Mouse (Mus musculus) adrenal gland, adult 18-20 months (tissue): ENCODE measurements around the gene Camta1. TPM values are rescaled to one million over a fixed set of nuclear protein-coding genes. Genes with fewer than 3 reads are reported as not detected.

ENCODE experiments used
- DNase-seq, 2 experiments: peaks; one replicate each; pipeline ENCODE4 v3.0.0; 2021 to 2022; ENCODE audit warnings: low spot score in 2 of 2
- total RNA-seq, 2 experiments: library from RNA; stranded (reverse); gene quantifications; 1 replicate in 1 of 2; 2 replicates in 1 of 2; pipeline ENCODE4 v1.2.3; 2021

Camta1 gene
- total RNA-seq, 2 experiments from 2014 or later: 37.2 to 38.2 TPM

DNA sequence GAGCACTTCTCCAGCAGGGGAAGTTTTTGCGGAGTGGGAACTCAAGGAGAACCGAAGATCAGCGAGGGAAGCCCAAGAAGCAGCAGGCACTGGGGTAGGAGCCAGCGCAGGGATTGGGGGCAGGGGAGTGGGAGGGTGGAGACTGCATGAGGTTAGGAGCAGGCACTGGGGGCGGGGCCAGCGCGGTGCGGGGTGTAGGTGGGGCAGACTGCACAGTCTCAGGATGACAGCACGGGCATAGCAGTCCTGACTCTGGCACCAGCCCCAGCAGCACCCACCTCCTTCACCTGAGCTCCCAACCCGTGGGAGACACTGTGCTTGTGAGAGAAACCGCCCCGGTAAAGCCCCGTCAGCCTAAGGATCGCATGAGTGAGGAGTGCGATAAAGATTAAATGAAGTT is 561.0 kb downstream of the Camta1 start:
- no peak for DNase-seq

DNA sequence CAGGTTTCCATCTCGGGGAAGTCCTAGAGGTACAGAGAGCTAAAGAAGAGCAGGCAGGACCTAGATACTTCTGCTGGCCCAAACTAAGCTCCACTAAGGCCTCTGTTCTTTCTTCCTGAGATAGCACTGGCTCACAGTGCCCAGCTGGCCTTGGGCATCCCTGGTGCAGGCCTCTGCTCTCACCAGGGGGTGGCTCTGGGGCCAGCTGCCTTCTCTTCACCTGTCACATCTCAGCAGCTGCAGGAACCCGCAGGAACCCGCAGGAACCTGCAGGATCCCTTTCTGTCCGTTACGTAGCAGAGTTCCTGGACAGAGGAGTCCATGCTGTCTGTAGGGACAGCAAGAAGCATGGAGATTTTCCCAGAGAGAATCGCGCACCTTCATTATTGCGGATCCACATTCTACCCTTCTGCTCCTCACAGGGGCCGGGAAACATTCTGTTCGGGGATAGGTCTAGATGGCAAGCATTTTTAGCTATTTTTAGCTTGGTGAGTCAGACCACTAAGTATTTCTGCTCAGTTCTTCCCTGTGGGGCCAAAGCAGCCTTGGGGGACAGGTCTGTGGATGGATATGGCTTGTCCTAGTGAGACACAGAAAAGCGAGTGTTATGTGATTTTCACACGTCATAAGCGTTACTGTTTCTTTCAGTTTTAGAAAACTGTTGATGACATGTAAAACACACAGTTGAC is 566.0 kb downstream of the Camta1 start:
- DNase-seq: no peak

DNA sequence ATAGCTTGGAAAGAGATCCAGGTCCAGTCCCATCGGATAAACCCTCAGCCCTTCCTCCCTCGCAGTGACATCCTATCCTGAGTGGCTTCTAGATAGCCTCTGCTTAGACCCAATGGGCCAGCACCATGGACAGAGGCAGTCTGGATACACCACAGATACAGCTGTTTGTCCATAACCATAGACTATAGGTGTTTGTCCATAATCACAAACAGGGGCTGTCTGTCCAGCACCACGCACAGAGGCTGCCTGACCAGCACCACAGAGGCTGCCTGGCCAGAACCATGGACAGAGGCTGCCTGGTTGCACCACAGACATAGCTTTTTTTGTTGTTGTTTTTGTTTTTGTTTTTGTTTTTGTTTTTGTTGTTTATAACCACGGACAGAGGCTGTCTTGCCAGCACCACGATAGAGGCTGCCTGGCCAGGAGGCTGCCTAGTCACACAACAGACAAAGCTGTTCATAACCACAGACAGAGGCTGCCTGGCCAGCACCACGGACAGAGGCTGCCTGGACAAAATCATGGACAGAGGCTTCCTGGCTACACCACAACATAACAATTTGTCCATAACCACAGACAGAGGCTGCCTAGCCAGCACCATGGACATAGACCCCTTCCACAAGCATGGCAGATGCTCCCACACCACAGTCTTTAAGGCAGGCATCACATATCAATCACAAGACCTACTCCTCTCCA is 572.6 kb downstream of the Camta1 start:
- peak; percentile 25 to 33 for DNase-seq

DNA sequence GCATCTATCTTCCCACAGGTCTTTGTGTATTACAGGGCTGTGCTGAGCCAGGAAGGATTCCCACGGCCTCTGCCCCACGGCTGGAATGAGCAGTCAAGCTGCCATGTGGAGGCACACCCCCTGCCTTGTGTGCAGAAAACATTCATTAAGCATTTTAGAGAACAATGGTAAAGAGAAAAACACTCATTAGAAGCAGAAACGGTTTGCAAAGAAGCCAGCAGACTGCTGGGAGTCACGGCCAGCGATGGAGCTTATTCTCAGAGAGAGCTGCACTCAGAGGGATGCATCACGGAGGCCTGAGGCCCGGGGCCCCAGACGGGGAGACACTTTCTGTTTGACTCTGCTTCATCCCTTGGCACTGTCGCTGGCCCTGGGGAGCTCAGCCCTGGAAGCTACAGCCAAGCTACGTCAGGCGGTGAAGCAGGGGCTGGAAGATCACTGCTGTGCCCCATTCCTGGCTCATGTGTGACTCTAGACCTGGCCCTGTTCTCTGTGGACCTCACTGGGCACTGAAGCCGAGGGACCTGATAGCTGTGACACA is 575.7 kb downstream of the Camta1 start:
- no peak for DNase-seq

DNA sequence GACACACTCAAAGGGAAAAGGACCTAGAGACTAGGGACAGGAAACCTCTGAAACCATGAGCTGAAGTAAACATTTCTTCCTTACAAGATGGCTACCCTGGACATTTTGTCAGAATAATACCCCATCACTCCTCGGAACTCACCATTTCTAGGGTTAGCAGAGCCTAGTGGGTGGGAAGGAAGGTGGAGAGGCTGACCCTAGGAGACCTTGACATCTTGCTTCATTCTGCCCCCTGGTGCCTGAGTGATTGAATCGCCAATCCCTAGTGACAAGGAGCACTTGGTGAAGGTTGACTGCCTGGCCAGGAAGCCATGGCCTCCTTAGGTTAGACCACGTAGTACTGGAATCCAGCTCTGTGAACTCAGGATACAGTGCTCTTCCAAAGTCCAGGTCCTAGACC is 576.2 kb downstream of the Camta1 start:
- no peak for DNase-seq

DNA sequence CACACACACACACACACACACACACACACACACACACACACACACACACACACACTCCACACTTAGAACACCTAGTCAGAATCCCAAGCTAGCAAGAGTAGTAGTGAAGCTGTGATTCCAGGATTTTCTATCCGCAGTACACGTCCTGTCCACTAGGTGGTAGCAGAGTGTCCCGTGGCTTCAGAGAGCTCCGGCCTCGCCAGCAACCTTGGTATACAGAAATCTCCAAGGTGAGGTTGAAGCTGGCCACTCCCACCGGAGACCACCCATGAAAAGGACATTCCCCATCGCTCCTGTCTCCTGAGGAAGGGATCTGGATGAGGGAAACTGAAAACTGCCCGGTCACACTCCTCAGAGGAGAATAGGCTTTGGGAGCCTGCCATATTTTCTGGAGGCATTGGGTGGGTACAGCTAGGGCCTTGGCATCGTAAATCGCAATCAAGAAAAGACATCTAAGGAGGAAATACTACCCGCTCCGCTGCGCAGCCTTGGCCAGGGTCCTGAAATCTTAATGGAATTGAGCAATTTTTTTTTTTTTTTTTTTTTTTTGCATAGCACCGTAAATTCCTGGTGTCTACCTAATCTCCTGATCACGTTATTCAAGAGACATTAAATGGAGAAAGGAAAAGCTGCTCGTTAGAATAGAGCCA is 578.5 kb downstream of the Camta1 start:
- peak; percentile 52 to 60 for DNase-seq

DNA sequence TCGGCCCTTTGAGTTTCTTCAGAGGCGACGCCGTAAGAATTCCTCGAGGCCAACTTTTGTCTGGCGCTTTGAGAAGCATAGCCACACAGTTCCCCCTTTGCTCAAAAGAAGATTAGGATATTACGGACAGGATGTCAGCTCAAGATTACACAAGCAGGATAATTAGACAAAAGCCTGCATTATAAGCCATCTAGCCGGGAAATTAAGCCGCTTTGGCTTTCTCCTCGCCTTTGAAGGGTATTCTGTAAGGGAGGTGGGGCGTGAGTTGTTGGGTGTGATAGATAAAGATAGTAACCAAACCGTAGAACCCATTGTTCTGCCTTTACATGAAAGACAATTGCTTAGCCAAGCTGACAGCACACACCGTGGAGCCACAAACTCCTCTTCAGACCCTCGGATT is 579.6 kb downstream of the Camta1 start:
- DNase-seq: no peak

DNA sequence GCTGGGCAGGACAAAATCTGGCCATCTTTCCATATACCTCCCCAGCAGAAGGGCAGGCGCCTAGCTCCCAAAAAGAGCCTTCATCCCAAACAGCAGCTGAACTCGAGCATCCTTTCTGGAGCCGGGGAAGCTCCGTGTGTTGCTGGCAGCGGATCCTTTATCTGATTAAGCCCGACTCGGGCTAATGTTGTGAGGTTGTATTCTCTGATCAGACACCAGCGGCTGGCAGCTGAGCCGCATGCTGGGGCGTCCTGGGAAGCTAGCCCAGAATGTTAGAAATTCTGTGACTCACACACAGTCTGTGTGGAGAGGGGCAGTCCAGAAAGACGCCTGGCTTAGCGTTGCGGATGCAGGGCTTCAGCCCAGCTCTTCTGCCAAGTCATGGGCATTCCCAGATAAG is 586.4 kb downstream of the Camta1 start:
- DNase-seq: peak in 1 of 2 experiments; percentile 11

DNA sequence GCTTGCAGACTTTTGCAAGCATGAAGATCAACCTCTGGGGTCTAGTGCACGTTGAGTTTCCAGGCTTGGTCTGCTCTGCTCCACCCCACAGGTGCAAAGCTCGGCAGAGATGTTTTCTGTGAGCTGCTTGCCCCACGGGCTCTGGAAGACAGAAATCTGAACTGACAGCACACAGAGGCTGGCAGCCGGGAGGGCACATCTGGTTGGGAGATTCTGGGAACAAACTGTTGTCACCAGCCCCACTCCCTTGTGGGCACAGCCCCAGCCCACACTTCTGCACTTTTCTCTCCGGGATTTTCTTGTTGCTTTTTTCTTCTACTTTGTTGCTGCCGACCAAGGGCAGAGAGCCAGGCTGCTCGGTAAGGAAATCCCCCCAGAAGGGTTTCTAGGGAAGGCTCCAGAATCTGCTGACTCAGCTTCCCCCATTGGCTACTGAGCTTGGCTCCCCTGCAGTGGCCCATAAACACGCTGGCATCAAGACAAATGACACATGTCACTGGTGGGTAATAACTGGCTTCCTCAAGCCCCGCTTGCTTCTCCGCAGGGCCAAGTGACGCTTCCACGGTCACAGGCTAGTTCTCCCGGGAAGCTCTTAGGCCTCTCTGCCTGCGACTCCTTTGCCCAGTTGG is 597.8 kb downstream of the Camta1 start:
- DNase-seq: no peak

DNA sequence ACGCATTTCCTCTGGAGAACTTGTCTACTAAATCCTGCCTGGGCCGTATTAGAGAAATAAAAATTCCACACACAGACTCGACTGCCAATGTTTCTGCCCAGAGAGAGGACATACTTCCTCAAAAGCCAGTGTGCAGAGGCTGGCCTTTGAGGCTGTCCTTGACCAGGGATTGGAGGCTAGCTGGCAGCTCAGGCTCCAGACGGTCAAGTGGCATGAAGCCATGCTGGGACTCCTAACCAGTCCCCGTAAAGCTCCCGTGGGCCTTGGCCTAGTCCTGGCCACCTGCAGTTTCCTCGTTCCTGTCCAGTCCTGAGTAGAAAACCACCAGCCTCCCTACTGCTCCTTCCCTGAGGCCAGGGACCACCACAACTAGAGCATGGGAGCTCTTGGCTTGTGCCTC is 598.6 kb downstream of the Camta1 start:
- no peak for DNase-seq

DNA sequence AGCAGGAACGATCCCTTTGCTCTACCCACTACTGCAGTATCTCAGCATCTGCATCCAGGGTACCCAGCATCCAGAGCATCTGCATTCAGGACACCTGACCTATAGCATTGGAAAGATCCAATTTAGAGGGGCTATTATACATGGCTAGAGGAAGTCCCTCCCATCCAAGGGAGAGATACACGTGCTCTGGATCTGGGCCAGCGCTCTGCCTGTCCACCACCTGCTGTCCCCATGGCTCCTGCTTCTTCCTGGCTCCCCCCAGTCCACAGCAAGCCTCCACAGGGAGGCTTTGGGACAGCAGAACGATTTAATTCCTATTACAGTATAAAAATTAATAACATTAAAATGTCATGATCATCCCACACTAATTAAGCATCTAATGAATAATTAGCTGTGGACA is 605.1 kb downstream of the Camta1 start:
- DNase-seq: no peak

DNA sequence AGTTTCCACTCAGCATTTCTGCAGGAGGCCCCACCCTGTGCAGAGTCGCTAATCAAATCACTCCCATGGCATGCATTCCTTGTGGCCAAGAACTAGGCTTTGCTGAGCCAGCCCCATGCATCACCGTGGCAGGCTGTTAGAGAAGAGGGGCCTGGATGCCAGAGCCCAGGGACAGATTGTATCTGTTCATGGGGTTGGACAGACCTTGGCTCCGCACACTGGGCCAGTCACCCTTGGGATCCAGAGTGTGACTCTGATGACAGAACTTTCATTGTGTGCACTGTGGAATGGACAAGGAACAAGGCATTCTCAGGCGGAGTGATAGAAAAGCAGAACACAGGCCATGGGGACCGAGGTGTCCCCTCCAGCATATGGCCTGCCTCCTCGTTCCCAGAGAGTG is 610.9 kb downstream of the Camta1 start:
- DNase-seq: no peak

DNA sequence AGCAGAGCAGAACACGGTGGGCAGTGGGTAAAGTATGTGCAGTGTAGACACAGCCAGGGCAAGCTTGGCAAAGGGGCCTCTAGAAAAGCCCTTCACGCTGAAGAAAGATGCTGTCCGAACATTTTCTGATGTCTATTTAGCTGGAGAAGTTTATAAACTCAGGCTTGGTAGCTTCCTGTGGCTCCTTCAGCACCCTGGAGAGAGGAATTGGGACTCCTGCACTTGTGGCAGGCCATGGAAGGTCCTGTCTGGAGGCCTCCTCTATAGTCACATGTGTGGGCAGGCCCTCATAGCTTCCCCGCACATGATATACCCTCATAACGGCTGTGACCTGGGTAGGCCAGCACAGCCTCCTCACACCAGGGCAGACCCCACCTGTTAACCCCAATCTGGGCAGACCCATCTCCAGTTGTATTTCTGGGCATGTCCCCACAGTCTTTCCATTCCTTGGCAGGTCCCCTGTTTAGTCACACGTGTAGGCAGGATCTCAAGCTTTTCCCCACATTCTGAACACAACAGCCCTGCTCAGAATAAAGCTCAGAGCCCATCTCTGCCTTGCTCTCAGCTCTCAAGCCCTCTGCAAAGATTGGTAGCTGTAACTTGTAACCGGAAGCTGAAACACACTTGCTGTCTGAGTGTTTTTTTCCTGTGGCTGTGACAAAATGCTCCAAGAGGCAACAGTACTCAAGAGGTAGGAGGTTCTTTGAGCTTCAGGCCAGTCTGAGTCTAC is 616.4 kb downstream of the Camta1 start:
- DNase-seq: no peak

DNA sequence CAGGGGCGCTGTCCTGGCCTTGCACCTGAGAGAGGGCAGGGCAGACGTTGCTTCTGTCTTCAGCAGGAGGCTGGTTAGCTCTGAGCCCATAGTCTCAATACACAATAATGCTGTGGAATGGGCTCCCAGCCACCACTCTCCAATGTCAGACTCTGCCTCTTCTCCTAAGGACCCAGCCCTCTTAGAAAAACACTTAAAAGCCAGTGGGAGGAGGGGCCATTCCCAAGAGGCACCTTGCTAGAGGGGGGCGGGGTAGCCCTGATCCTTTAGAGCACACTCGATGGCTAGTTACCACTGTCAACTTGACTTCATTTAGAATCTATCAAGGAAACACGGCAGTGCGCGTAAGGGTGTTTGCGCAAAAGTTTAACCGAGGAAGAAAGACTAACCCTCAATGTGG is 618.2 kb downstream of the Camta1 start:
- no peak for DNase-seq

DNA sequence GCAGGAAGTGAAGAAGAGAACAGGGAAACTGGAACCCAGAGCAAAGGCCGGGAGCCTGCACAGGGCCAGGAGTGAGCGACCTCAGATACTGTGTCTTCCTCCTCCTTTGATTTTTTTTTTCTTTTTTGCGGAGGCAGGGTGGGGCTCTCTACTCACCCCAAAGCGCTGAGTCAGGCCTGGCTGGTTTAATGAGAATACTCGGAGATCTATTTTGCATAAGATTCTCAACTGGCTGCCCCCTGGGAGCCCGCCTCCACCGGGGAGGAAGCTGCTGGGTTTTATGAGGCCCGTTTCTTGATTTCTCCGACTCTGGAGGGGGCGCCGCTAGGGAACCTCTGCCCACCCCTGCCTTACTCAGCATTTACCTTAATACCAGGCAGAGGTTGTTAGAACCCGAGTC is 618.9 kb downstream of the Camta1 start:
- DNase-seq: no peak

DNA sequence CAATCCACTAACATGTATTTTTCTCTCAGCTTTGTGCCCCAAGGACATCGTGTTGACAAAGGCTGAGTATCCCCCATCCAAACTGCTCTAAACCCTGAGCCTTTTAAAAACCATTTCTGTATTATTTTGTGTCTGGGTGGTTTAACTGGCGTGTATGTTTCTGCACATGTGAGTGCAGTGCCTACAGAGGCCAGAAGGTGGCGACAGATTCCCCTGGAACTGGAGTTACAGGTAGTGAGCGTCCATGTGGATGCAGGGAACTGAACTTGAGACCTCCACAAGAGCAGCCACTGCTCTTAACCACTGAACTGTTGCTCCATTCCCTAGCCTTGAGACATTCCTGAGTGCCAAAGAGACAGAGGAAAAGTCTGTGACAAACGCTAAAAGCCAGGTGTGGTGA is 621.2 kb downstream of the Camta1 start:
- DNase-seq: no peak

DNA sequence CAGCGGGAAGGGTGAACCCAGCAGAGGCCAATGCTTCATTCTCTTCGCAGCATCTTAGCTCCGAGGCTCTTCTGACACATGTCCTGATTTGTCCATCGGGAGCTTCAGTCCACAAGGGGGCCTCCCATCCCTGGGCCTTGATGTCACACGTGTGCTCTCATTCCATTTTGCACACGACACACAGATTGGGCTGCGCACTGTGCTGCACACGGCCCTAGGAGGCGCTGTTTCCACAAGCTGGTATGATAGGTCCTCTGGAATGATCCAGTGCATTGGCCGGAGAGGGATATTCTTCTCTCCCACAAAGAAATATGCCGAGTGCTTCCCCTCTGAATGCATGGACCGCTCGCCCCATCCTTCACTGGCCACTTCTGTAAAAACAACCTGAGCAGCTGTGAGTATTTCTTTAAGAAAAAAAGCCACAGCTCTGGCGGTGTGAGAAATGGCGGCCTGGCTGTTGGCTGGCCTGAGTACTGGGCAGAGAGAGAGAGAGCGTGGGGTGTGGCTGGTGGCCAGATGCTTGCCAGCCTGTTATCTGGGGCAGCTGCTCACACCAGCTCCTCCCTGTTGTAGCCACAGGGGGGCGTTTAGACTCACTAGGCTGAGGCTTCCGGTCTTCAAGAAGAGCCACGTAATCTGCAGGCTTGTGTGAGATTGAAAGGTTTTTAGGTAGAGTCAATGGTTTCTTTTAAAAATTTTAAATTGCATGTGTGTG is 622.5 kb downstream of the Camta1 start:
- DNase-seq: no peak

DNA sequence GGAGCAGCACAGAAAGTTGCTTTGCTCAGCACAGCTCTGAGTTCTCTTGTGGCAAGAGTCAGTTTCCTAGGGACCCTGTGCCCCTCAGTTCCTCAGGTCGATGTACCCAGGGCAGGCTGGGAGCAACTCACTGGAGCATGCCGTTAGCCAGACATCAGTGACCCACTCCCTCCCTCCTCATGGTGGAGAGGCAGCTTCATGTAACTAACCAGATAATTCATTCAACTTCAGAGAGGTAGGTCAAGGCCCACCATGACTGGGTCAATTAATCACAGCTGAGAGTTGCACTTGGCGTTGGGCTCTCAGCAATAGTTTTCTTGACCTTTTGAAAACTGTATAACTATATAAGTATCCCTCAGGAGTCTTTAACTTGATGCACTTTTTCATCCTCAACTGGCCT is 624.2 kb downstream of the Camta1 start:
- DNase-seq: peak in 1 of 2 experiments; percentile 29

DNA sequence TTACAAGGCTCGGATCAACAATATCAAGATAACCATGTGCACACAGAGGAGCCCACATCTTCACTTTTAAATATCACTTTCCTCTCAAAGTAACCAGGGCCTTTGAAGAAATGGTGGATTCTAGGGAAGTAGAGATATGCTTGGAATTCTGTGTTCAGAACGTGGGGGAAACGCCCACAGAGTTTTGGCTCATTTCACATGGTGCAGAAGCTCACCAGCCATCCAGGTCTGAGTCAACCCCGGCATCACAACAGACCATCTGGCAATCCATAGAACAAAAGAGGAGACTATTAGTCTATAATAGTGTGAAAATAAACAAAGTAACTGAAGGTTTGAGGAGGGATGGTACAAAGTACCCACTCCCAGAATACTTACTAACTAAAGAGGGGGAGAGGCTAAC is 626.7 kb downstream of the Camta1 start:
- no peak for DNase-seq

DNA sequence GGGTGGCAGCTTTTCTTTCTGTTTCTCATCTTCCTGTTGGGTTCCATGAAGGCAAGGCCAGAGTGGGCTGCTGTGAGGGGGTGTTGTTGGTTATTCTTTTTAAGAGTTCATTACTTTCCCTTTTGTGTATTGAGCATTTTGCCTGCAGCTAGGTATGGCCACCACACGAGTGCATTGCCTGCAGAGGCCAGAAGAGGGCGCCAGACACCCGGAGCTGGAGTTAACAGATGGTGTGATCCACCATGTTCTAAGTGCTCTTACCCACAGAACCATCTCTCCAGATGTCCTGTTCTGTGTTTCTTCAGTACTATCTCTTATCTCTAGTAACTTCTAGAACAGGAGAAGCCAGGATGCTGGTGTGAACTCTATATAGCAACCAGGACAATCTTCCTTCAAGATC is 629.6 kb downstream of the Camta1 start:
- DNase-seq: no peak
